Mouse (Mus musculus) lung, postnatal 0 days (tissue): ENCODE data around the gene Fam155a.

Experiments used
- CTCF ChIP-seq: IDR thresholded peaks from 2 replicates; pipeline ENCODE4 v1.5.1; 2016; ENCODE audit warnings: antibody characterized with exemption, mild to moderate bottlenecking
- EP300 ChIP-seq: IDR thresholded peaks from 2 replicates; pipeline ENCODE4 v1.6.1; 2016; ENCODE audit warnings: antibody characterized with exemption, mild to moderate bottlenecking, control low read depth

DNA sequence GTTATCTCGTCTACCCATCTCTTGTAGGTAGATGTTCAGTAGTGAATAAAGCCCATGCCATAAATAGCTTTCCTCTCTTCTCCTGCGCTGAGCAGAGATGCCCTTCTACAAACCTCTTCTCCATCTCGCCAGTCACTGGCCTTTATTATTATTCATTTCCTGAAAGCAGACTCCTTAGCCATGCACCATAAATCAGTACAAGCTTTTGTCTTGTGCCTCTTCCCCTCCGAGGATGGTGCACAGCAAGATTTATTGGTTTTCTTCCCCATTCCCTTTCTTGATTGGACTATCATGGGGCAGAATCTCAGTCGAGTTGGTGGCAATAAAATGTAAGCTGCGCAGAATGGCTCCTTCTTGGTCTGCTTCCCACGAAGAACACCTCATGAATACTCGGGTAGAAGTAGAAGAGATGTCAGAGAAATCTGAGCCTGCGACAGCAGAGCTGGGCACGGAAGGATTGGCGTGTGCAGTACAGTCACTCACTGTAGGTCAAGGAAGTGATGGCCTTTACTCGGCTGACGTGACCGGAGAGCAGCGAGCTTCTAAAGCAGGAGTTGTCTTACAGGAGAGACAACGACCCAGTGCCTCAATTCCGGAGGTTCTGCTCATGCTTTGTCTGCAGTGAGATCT is 590.2 kb downstream of the Fam155a start:
- TF ChIP-seq CTCF (no peak), EP300 (no peak)
